Mouse (Mus musculus) heart, adult 11 months (tissue): ENCODE data around the gene Acsl1.

ENCODE experiments used
- DNase-seq: peaks from one replicate; pipeline ENCODE4 v3.0.0; 2022

Acsl1 gene

GRCm38 (mm10) chr8:46566914-46567529 is 96.2 kb downstream of the Acsl1 start:
- DNase-seq = no peak

- no peak for DNase-seq
These were observed 97.1 kb downstream of the Acsl1 start for GRCm38 (mm10) chr8:46567946-46568345.

DNA sequence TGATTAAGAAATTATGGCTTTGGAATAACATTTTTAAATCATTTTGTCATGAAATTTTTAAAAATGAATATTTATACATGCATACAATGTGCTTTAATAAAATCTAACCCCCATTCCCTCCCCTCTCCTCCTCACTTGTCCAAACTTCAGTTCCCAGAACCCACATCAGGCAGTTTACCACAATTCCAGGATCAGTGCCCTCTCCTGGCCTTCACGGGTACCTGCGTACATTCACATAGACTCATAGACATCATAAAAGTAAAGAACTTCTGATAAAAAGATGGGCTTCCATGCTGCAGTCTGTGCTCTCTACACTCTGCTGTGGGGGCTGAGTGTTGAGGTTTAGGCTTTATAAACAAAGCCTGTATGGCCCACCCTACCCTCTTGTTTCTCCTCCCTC is 98.1 kb downstream of the Acsl1 start:
- no peak for DNase-seq

- no peak for DNase-seq
These were observed 99.0 kb downstream of the Acsl1 start for GRCm38 (mm10) chr8:46569659-46570441.

- DNase-seq = peak; percentile 94
These were observed 99.8 kb downstream of the Acsl1 start for GRCm38 (mm10) chr8:46570673-46571072.

DNA sequence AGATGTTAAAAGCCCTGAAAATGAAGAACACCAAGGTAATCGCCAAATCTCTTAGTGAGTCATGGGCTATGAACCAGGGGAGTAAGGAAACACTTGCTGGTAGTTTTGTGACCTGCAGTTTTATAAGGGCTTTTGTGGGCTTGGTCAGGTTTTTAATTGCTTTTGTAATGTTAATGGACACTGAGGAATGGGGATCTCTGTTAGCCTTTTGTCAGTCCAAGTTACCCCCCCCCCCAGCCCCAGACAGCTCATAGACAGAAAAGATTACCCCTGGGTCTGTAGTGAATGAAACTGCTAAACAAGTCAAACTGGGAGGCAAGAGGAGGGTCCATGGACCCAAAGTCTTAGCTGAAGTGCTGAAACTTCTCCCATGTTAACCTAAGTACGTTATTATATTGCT is 102.6 kb downstream of the Acsl1 start:
- no peak for DNase-seq

DNA sequence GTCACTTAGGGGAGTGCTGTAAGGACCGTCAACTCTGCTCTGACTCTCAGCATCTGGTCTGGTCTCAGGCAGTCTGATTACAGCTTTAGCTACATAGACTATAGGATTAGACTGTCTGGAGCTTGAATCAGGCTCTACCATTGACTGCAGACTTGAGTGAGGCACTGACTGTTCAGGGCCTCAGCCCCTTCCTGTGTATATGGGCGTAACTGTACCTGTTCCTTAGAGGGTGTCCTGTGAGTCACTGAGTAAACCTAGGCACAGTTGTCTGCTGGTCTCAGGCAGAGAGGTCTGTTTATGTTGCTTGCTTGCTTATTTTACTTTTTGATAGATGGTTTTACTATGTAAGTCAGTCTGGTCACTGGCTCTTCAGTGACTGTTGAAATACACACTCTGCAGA is 103.1 kb downstream of the Acsl1 start:
- DNase-seq = no peak

- peak; percentile 10 for DNase-seq
These were observed 108.0 kb downstream of the Acsl1 start for GRCm38 (mm10) chr8:46578794-46579193.

DNA sequence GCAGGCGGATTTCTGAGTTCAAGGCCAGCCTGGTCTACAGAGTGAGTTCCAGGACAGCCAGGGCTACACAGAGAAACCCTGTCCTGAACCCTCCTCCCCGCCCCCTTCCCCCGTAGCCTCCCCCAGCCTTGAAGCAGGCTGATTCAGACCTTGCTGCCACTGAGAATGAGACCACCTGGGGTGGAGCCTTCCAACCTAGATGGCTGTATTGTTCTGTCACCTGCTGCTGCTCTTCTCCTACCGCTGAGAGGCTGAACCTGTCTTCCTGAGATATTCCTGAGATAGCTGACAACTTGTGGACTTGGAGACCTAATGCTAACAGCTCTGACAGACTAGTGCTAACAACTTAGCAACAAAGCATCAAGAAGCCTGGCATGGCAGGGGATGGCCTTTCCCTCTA is 113.5 kb downstream of the Acsl1 start:
- DNase-seq = peak; percentile 8

- peak; percentile 29 for DNase-seq
These were observed 114.7 kb downstream of the Acsl1 start for GRCm38 (mm10) chr8:46585576-46585975.
